Mouse (Mus musculus) forebrain, embryonic 11.5 days (tissue): ENCODE measurements at regions not wholly inside any gene's neighbourhood (a gene's known extent, or its start where the extent isn't known, plus 50 kb on each side); places are given as distances from the start of the nearest gene placed in this dataset.

Experiments used
- ATAC-seq: fragments of 200-750 bp; cut with Nextera tagmentation; replicated peaks from 2 replicates; pipeline ENCODE4 v1.8.0; 2017; ENCODE audit warnings: moderate TSS enrichment; ENCODE audit not compliant: low FRiP score
- DNase-seq: peaks from one replicate; pipeline ENCODE4 v3.0.0-alpha.2; 2017; ENCODE audit warnings: low spot score
- H3K27ac ChIP-seq: fragments of 300-500 bp; sonication (generic); 2 replicates; pipeline ENCODE4 v1.5.1; 2014; ENCODE audit warnings: low read depth, low read length
- H3K27me3 ChIP-seq: fragments of 300-500 bp; sonication (generic); 2 replicates; pipeline ENCODE4 v1.6.1; 2014; ENCODE audit warnings: mild to moderate bottlenecking, low read length, mixed read lengths; ENCODE audit not compliant: control insufficient read depth, insufficient read depth
- H3K36me3 ChIP-seq: fragments of 300-500 bp; sonication (generic); 2 replicates; pipeline ENCODE4 v1.6.1; 2014; ENCODE audit warnings: mild to moderate bottlenecking, low read length, moderate library complexity, mixed read lengths; ENCODE audit not compliant: control insufficient read depth, insufficient read depth
- H3K4me1 ChIP-seq: fragments of 300-500 bp; sonication (generic); replicated peaks from 2 replicates; pipeline ENCODE4 v1.6.1; 2014; ENCODE audit warnings: low read length, mixed read lengths; ENCODE audit not compliant: control insufficient read depth, insufficient read depth
- H3K4me2 ChIP-seq: fragments of 300-500 bp; sonication (generic); 2 replicates; pipeline ENCODE4 v1.6.1; 2014; ENCODE audit warnings: low read depth, mild to moderate bottlenecking, low read length, moderate library complexity, mixed read lengths; ENCODE audit not compliant: severe bottlenecking
- H3K4me3 ChIP-seq: fragments of 300-500 bp; sonication (generic); 2 replicates; pipeline ENCODE4 v1.5.1; 2014; ENCODE audit warnings: low read depth, low read length
- H3K9ac ChIP-seq: fragments of 300-500 bp; sonication (generic); 2 replicates; pipeline ENCODE4 v1.6.1; 2014; ENCODE audit warnings: low read length
- H3K9me3 ChIP-seq: fragments of 300-500 bp; sonication (generic); 2 replicates; pipeline ENCODE4 v1.6.1; 2016; ENCODE audit warnings: low read length, mixed read lengths; ENCODE audit not compliant: control insufficient read depth
- WGBS: fragments of 180-500 bp; shearing (Covaris S2); extraction: QIAGEN DNeasy Blood & Tissue Kit; methylation state at CpG from one replicate; pipeline ENCODE4 v1.1.7; 2014; 5-methylcytosine and 5-hydroxymethylcytosine counted together

DNA sequence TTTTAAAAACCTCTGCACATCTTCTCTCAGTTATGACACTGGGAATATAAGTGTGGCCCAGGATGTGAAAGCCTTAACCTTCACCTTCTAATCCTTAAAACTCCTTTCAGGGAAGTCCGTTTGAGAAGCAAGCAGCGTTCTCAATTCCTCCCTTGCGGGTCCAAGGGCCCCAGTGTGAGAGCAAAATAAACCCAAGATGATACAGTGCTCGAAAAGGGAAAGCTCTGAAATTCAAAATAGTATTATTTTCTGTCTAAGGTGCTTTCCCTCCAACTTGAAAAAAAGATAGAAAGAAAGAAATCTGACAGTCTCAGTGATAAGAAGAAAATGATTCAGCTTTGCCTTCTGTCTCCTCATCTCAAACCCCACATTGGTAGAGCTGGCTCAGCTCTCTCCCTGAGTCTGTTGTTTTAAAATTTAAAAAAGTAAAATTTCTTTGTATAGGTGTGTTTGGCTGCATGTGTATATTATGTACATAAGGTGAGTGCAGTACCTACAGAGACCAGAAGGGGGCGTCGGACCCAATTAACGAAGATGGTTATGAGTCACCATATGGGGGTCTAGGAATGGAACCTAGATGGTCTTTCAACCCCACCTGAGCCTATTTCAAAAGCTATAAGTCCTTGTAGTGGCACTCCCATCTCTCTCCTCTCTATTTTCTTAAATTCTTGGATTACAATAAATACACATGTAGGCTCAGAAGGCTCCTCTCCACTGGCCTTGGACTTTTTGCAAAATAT lies 222.3 kb upstream of the Spdye4c start:
- DNase-seq (no peak), ATAC-seq (no peak)
- Histone ChIP-seq H3K4me3 (no peak overlapping the region), H3K4me1 (peaks cover 4% of the 10 kb centered on the region), H3K27me3 (no peaks in the 10 kb centered on the region), H3K36me3 (no peaks in the 10 kb centered on the region), H3K9me3 (no peaks in the 10 kb centered on the region), H3K9ac (no peak overlapping the region), H3K4me2 (no peak overlapping the region), H3K27ac (no peak overlapping the region)
- WGBS = 70% methylated on average over 7 of the region's 7 CpGs

- whole genome bisulfite sequencing = 90% methylated on average over 10 of the region's 10 CpGs
- H3K4me1 ChIP-seq = peaks cover 7% of the 10 kb centered on the region
- H3K36me3 ChIP-seq = no peaks in the 10 kb centered on the region
- no peaks in the 10 kb centered on the region for H3K27me3 ChIP-seq
- no peak for ATAC-seq
- no peak overlapping the region for H3K4me3 ChIP-seq
- no peak for DNase-seq
- H3K4me2 ChIP-seq = no peak overlapping the region
- no peak overlapping the region for H3K9ac ChIP-seq
- H3K27ac ChIP-seq = no peak overlapping the region
- H3K9me3 ChIP-seq = no peaks in the 10 kb centered on the region
Observed at GRCm38 (mm10) chr2:128370821-128371220, 220.2 kb upstream of the Spdye4c start.

- Histone ChIP-seq H3K9ac (no peak overlapping the region), H3K4me3 (no peak overlapping the region), H3K27ac (no peak overlapping the region), H3K9me3 (no peaks in the 10 kb centered on the region), H3K4me2 (no peak overlapping the region), H3K4me1 (peaks cover 7% of the 10 kb centered on the region), H3K27me3 (no peaks in the 10 kb centered on the region), H3K36me3 (no peaks in the 10 kb centered on the region)
- DNase-seq = no peak
- no peak for ATAC-seq
- 85% methylated on average over 13 of the region's 13 CpGs for WGBS
Observed at GRCm38 (mm10) chr2:128372204-128372603, 218.8 kb upstream of the Spdye4c start.

DNA sequence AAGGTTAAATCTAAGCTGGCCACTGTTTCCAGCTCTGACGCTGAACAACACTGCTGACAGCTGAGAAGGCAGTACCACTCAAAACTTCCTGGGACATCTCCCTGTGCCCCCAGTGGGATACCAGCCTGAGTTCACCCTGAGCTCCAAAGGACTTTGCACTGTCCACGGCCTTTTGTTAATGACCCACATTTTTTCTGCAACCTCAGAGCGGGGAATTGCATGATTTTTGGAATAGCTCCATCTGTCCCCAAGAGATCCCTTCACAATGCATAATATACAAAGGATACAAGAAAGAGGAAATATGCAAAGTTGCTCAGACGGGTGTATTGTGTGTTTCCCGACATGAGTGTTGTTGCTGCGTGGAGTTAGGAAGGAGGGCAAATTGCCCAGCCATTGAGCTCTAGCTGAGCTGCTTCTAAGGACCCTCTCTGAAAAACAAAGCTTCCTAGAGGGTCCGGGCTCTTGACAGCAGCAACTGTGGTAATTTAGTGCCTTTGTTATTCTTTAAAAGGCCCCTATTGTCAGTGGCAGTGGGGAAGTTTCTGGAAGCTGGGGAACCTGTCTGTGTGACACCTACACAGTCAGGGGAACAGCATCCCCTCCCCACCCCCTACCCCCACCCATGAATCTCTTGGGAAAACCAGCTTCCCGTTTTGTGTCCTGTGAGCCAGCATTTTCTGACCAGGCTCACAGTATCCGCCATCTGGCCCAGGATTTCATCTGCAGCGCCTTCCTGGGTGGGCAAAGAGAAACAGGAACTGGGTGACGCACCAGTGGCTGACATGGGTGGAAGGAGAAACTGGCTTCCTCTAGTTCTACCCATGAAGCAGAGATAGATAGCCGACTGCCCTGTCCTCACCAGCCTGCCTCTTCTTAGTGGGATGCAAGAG lies 217.4 kb upstream of the Spdye4c start:
- Histone ChIP-seq H3K27me3 (no peaks in the 10 kb centered on the region), H3K4me1 (peaks cover 7% of the 10 kb centered on the region), H3K9me3 (no peaks in the 10 kb centered on the region), H3K9ac (no peak overlapping the region), H3K4me2 (no peak overlapping the region), H3K4me3 (no peak overlapping the region), H3K27ac (no peak overlapping the region), H3K36me3 (no peaks in the 10 kb centered on the region)
- WGBS = 32% methylated on average over 12 of the region's 12 CpGs
- ATAC-seq = no peak
- no peak for DNase-seq

DNA sequence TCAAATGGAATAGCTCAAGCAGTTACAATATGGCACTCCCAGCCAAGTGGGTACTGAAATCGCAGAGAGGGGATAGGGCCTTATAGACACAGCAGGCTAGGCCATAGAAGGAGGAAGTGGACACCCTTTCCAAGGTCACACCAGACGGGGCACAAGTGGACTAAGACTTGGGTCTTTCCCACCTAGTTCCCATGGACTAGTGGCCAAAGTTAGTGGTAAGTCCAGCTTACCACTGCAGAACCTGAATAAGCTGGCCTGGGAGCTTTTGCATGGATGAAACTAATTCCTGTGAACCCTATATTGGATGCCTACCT lies 216.8 kb upstream of the Spdye4c start:
- Histone ChIP-seq H3K4me3 (no peak overlapping the region), H3K9me3 (no peaks in the 10 kb centered on the region), H3K27ac (no peak overlapping the region), H3K27me3 (no peaks in the 10 kb centered on the region), H3K9ac (no peak overlapping the region), H3K4me1 (peaks cover 7% of the 10 kb centered on the region), H3K36me3 (no peaks in the 10 kb centered on the region), H3K4me2 (no peak overlapping the region)
- DNase-seq = no peak
- 86% methylated on average over 2 of the region's 2 CpGs for WGBS
- ATAC-seq = no peak

GRCm38 (mm10) chr2:128374926-128375325 lies 216.1 kb upstream of the Spdye4c start:
- Histone ChIP-seq H3K36me3 (no peaks in the 10 kb centered on the region), H3K4me1 (peaks cover 7% of the 10 kb centered on the region), H3K4me3 (no peak overlapping the region), H3K27ac (no peak overlapping the region), H3K9ac (no peak overlapping the region), H3K9me3 (no peaks in the 10 kb centered on the region), H3K27me3 (no peaks in the 10 kb centered on the region), H3K4me2 (no peak overlapping the region)
- 92% methylated on average over 5 of the region's 5 CpGs for WGBS
- DNase-seq (no peak), ATAC-seq (no peak)

DNA sequence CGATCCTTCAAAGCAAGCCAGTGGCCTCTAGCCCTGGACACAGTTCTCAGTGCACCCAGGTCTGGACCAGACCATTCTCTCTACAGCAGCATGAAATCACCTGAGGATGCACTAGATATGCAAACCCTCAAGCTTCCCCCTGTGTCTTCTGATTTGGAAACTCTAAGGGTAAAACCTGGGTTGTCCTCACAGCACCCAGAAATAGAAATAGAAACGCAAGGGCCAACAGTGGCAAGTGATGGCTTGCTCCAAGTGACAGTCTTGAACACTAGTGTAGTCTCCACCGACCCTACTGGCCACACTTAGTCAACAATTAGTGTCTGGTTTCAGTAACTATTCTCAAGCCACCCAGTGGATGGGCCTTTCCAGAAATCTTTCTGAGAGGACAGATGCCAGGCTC lies 215.2 kb upstream of the Spdye4c start:
- H3K27me3 ChIP-seq = no peaks in the 10 kb centered on the region

GRCm38 (mm10) chr2:128377176-128377575 lies 213.8 kb upstream of the Spdye4c start:
- no peak overlapping the region for H3K4me2 ChIP-seq
- H3K27ac ChIP-seq = no peak overlapping the region
- ATAC-seq (no peak), DNase-seq (no peak)
- peaks cover 7% of the 10 kb centered on the region for H3K4me1 ChIP-seq
- WGBS = 76% methylated on average over 6 of the region's 6 CpGs
- H3K36me3 ChIP-seq = no peaks in the 10 kb centered on the region
- H3K4me3 ChIP-seq = no peak overlapping the region
- H3K9ac ChIP-seq = no peak overlapping the region
- H3K9me3 ChIP-seq = no peaks in the 10 kb centered on the region
- H3K27me3 ChIP-seq = no peaks in the 10 kb centered on the region

More for the DNA sequence above, 215.2 kb upstream of the Spdye4c start:
- H3K36me3 ChIP-seq = no peaks in the 10 kb centered on the region
- ATAC-seq (no peak), DNase-seq (no peak)
- H3K27ac ChIP-seq = no peak overlapping the region
- peaks cover 7% of the 10 kb centered on the region for H3K4me1 ChIP-seq
- 93% methylated on average over 3 of the region's 3 CpGs for WGBS
- no peak overlapping the region for H3K9ac ChIP-seq
- H3K4me2 ChIP-seq = no peak overlapping the region
- no peaks in the 10 kb centered on the region for H3K9me3 ChIP-seq
- no peak overlapping the region for H3K4me3 ChIP-seq
